Mouse (Mus musculus): Measurements from ENCODE around the gene Arhgef3. TPM values are rescaled to one million over a fixed set of nuclear protein-coding genes. Genes with fewer than 3 reads are reported as not detected.

Gene Arhgef3
- polyA plus RNA-seq, 1 experiment from 2014 or later = 1.6 TPM

GRCm38 (mm10) chr14:27402332-27403250, 287.9 kb downstream of the Arhgef3 start:
- 0 out of 2 replicates have a peak, but pooled peaks cover 5% of the 10 kb centered on the region for H3K9me3 ChIP-seq (replicated peaks)
- no peak overlapping the region for H3K4me3 ChIP-seq
- H3K4me1 ChIP-seq = no peaks in the 10 kb centered on the region
- no peak for DNase-seq (ENCODE audit: low spot score)
- WGBS = 85% methylated on average over 10 of the region's 10 CpGs
- H3K36me3 ChIP-seq = no peaks in the 10 kb centered on the region
- no peak overlapping the region for H3K27ac ChIP-seq (replicated peaks)
- no peaks in the 10 kb centered on the region for H3K27me3 ChIP-seq (ENCODE audit: low read depth, poor library complexity, severe bottlenecking)

DNA sequence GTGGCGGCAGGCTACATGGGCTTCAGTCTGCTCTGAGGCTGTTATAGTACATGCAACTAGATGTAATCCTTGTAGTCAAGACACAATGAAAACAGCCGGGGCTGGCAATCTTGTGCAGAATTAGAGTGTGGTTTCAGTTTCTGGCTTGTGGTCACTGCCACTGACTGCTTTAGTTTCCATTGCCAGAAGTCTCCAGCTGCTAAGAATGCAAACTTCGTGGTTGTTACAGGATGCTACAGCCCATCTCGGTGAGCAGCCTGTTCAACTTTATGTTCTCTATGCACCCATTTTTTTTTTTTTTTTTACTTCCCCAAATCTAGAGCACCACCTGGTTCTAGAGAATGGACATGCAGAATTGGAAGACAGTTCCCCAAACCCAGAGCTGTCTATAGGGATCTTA, 290.8 kb downstream of the Arhgef3 start:
- 92% methylated on average over 4 of the region's 4 CpGs for WGBS
- H3K36me3 ChIP-seq = no peaks in the 10 kb centered on the region
- no peaks in the 10 kb centered on the region for H3K4me1 ChIP-seq
- H3K27ac ChIP-seq (replicated peaks) = no peak overlapping the region
- no peak overlapping the region for H3K4me3 ChIP-seq
- no peaks in the 10 kb centered on the region for H3K27me3 ChIP-seq (ENCODE audit: low read depth, poor library complexity, severe bottlenecking)
- DNase-seq (ENCODE audit: low spot score) = no peak
- H3K9me3 ChIP-seq (replicated peaks) = peaks cover 5% of the 10 kb centered on the region; the same call in 1 of the 2 replicates

- WGBS = 93% methylated on average over 2 of the region's 2 CpGs
- Histone ChIP-seq H3K4me1 (no peaks in the 10 kb centered on the region), H3K27me3 (ENCODE audit: low read depth, poor library complexity, severe bottlenecking) (no peaks in the 10 kb centered on the region), H3K9me3 (replicated peaks) (peaks cover 5% of the 10 kb centered on the region; the same call in 1 of the 2 replicates), H3K36me3 (no peaks in the 10 kb centered on the region), H3K4me3 (no peak overlapping the region), H3K27ac (replicated peaks) (no peak overlapping the region)
- no peak for DNase-seq (ENCODE audit: low spot score)
Measured at GRCm38 (mm10) chr14:27405947-27406346, 291.2 kb downstream of the Arhgef3 start.

DNA sequence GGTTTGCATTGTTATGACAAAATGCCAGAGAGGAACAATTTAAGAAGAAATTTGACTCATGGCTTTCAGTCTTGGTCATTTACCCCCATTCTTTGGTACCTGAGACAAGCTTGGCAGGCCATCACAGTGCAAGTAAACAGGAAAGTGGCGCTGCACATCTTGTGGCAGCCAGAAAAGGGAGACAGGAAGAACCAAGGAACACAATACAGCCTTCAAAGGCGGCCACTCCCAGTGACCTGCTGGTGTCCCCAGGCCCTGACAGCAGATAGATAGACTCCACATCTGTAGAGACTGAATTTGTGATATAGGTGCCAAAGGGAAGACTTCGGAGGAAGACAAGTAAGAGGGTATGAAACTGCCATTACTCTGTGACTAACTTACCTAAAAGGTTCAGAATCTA, 293.5 kb downstream of the Arhgef3 start:
- Histone ChIP-seq H3K4me1 (no peaks in the 10 kb centered on the region), H3K27me3 (ENCODE audit: low read depth, poor library complexity, severe bottlenecking) (no peaks in the 10 kb centered on the region), H3K27ac (replicated peaks) (no peak overlapping the region), H3K4me3 (no peak overlapping the region), H3K36me3 (no peaks in the 10 kb centered on the region), H3K9me3 (replicated peaks) (peaks cover 5% of the 10 kb centered on the region; the same call in 1 of the 2 replicates)
- DNase-seq (ENCODE audit: low spot score) = no peak
- 87% methylated on average over 3 of the region's 3 CpGs for WGBS

DNA sequence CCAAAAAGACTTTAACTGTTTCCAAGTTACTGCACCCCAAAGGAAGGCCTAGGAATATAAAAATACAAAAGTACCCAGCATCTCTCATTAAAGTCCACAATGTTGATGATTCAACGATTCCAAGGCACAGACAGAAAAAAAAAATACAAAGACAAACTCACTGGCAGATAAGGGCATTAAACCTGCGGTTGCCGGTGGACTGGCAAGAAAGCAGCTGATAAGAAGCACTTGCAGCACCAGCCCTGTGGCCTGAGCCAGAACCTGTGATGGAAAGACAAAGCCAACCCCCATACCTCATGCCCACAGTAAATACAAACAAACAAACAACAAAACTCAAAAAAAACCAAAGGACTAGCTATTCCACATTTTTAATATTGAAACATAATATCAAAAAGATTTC, 295.0 kb downstream of the Arhgef3 start:
- H3K4me1 ChIP-seq = no peaks in the 10 kb centered on the region
- 91% methylated on average over 3 of the region's 3 CpGs for WGBS
- no peaks in the 10 kb centered on the region for H3K27me3 ChIP-seq (ENCODE audit: low read depth, poor library complexity, severe bottlenecking)

GRCm38 (mm10) chr14:27411492-27411891, 296.8 kb downstream of the Arhgef3 start:
- Histone ChIP-seq H3K27ac (replicated peaks) (no peak overlapping the region), H3K36me3 (no peaks in the 10 kb centered on the region), H3K4me3 (no peak overlapping the region), H3K27me3 (ENCODE audit: low read depth, poor library complexity, severe bottlenecking) (no peaks in the 10 kb centered on the region), H3K9me3 (replicated peaks) (no peaks in the 10 kb centered on the region; the same call in 1 of the 2 replicates), H3K4me1 (no peaks in the 10 kb centered on the region)
- WGBS = 91% methylated on average over 7 of the region's 7 CpGs
- no peak for DNase-seq (ENCODE audit: low spot score)

More for the DNA sequence above, 295.0 kb downstream of the Arhgef3 start:
- no peak for DNase-seq (ENCODE audit: low spot score)
- Histone ChIP-seq H3K27ac (replicated peaks) (no peak overlapping the region), H3K4me3 (no peak overlapping the region), H3K36me3 (no peaks in the 10 kb centered on the region), H3K9me3 (replicated peaks) (peaks cover 5% of the 10 kb centered on the region; the same call in 1 of the 2 replicates)

DNA sequence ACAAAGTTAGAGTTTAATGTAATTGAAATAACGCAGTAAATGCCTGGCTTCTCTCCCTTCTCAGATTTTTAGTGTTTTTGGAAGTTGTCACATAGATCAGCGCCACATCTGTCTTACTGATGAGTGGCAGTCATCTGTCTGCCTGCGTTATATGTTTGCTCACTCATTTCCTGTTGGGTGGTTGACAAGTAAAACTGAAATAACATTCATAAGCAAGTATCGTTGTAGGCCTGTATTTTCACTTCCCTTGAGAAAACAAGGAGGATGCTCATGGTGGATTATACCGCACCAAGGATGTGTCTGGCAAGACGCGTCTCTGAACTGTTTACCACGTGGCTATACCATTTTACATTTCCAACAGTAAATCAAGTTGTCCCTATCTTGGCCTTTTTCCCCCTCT, 298.0 kb downstream of the Arhgef3 start:
- H3K36me3 ChIP-seq = no peaks in the 10 kb centered on the region
- no peaks in the 10 kb centered on the region for H3K27me3 ChIP-seq (ENCODE audit: low read depth, poor library complexity, severe bottlenecking)
- no peak overlapping the region for H3K27ac ChIP-seq (replicated peaks)
- WGBS = 89% methylated on average over 8 of the region's 8 CpGs
- H3K4me3 ChIP-seq = no peak overlapping the region
- H3K9me3 ChIP-seq (replicated peaks) = no peaks in the 10 kb centered on the region; the same call in 1 of the 2 replicates
- H3K4me1 ChIP-seq = no peaks in the 10 kb centered on the region
- DNase-seq (ENCODE audit: low spot score) = no peak

- Histone ChIP-seq H3K27me3 (ENCODE audit: low read depth, poor library complexity, severe bottlenecking) (no peaks in the 10 kb centered on the region), H3K4me3 (no peak overlapping the region), H3K9me3 (replicated peaks) (no peaks in the 10 kb centered on the region; the same call in 1 of the 2 replicates), H3K36me3 (no peaks in the 10 kb centered on the region), H3K27ac (replicated peaks) (no peak overlapping the region), H3K4me1 (no peaks in the 10 kb centered on the region)
- no peak for DNase-seq (ENCODE audit: low spot score)
- 53% methylated on average over 4 of the region's 4 CpGs for WGBS
Measured at GRCm38 (mm10) chr14:27413961-27414360, 299.3 kb downstream of the Arhgef3 start.

GRCm38 (mm10) chr14:27420816-27421215, 306.1 kb downstream of the Arhgef3 start:
- no peak for DNase-seq (ENCODE audit: low spot score)
- H3K4me1 ChIP-seq = no peaks in the 10 kb centered on the region
- 87% methylated on average over 3 of the region's 3 CpGs for WGBS
- H3K4me3 ChIP-seq = no peak overlapping the region
- H3K36me3 ChIP-seq = no peaks in the 10 kb centered on the region
- H3K27me3 ChIP-seq (ENCODE audit: low read depth, poor library complexity, severe bottlenecking) = no peaks in the 10 kb centered on the region
- no peaks in the 10 kb centered on the region for H3K9me3 ChIP-seq (replicated peaks)
- H3K27ac ChIP-seq (replicated peaks) = no peak overlapping the region

GRCm38 (mm10) chr14:27422301-27422700, 307.6 kb downstream of the Arhgef3 start:
- DNase-seq (ENCODE audit: low spot score) = no peak
- WGBS = 96% methylated on average over 1 of the region's 1 CpGs
- Histone ChIP-seq H3K27ac (replicated peaks) (no peak overlapping the region), H3K4me3 (no peak overlapping the region), H3K27me3 (ENCODE audit: low read depth, poor library complexity, severe bottlenecking) (peaks cover 8% of the 10 kb centered on the region), H3K9me3 (replicated peaks) (0 out of 2 replicates have a peak, but pooled peaks cover 2% of the 10 kb centered on the region), H3K4me1 (no peaks in the 10 kb centered on the region), H3K36me3 (no peaks in the 10 kb centered on the region)

- Histone ChIP-seq H3K27ac (replicated peaks) (peak within 1 kb of the TSS; percentile 97), H3K4me3 (peak within 1 kb of the TSS; percentile 71), H3K27me3 (ENCODE audit: low read depth, poor library complexity, severe bottlenecking) (peaks cover 19% of the 10 kb centered on the region), H3K9me3 (replicated peaks) (peaks cover 18% of the 10 kb centered on the region), H3K36me3 (peaks cover 34% of the 10 kb centered on the region), H3K4me1 (peaks cover 22% of the 10 kb centered on the region)
- 2% methylated on average over 43 of the region's 43 CpGs for WGBS
- DNase-seq (ENCODE audit: low spot score) = peak; percentile 92
Measured at GRCm38 (mm10) chr14:27428573-27428972, 313.9 kb downstream of the Arhgef3 start, which contains the start of gene Fam208a. Gene Fam208a (plus strand): TSS chr14:27428834.

DNA sequence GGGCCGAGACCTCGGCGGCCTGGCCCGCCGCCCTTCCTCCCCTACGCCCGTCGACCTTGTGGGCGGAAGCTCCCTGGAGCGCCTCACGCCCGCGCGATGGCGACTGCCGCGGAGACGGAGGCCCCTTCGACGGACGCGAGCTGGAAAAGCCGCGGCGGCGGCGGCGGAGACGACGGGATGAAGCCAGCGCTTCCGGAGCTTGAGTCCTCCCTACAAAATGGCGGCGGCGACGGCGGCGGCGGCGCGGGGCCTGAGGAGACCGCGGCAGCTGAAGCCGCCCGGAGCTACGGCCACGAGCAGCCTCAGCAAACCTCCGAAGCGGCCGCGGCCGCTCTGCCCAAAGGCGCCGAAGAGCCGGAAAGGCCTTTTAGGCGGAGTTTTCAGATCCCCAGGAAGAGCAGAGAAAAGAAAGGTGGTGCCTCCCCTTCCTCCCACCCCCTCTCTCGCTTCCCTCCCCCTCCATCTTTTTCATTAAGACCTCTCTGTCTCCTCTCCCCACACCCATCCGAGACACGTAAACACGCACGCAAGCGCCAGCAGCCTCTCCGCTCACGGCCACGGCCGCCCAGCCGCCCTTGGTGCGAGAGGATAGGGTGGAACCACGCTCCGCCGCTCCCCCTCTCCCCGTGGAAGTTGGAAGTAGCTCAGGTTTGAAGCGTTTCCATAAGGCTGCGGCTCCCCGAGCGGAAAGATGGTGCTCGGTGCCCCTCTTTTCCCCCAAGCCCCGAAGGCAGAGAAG, 314.4 kb downstream of the Arhgef3 start:
- Histone ChIP-seq H3K4me1 (peaks cover 22% of the 10 kb centered on the region), H3K9me3 (replicated peaks) (peaks cover 18% of the 10 kb centered on the region), H3K27me3 (ENCODE audit: low read depth, poor library complexity, severe bottlenecking) (peaks cover 19% of the 10 kb centered on the region), H3K4me3 (peak overlapping the region; percentile 71), H3K36me3 (peaks cover 39% of the 10 kb centered on the region), H3K27ac (replicated peaks) (peak overlapping the region; percentile 97)
- WGBS = under 1% methylated on average over 78 of the region's 78 CpGs
- peak; percentile 79 for DNase-seq (ENCODE audit: low spot score)

Data from midbrain, embryonic 10.5 days (tissue).